Mouse (Mus musculus) liver, adult 2 months (tissue): Measurements from ENCODE around the gene Olfr204.
"Not testable (repeated sequence)": the region's sequence is repeated elsewhere in the genome, so short reads cannot be mapped to it uniquely, and the experiment has no call there.

ENCODE experiments used
- CTCF ChIP-seq: fragments of 200-500 bp; IDR thresholded peaks from 2 replicates; pipeline ENCODE4 v1.5.1; 2011; ENCODE audit warnings: low read depth, low read length, control low read depth
- POLR2A ChIP-seq: fragments of 200-500 bp; IDR thresholded peaks from 2 replicates; pipeline ENCODE4 v1.6.1; 2011; ENCODE audit warnings: low read length, control low read depth; ENCODE audit not compliant: insufficient read depth; ENCODE audit errors: extremely low read depth

- not testable (repeated sequence) for TF ChIP-seq POLR2A, CTCF
Measured at GRCm38 (mm10) chr16:59323262-59323661, 5.2 kb upstream of the Olfr204 start.
